Mouse (Mus musculus) kidney, postnatal 14 days (tissue): ENCODE data around the gene Rpia.
A peak's percentile ranks its signal among the peaks of the same experiment; 100 is the strongest.
"Not testable (repeated sequence)": the region's sequence is repeated elsewhere in the genome, so short reads cannot be mapped to it uniquely, and the experiment has no call there.

Experiments
- DNase-seq: peaks from one replicate; pipeline ENCODE4 v3.0.0; 2022; ENCODE audit warnings: mixed read lengths

Gene Rpia

DNA sequence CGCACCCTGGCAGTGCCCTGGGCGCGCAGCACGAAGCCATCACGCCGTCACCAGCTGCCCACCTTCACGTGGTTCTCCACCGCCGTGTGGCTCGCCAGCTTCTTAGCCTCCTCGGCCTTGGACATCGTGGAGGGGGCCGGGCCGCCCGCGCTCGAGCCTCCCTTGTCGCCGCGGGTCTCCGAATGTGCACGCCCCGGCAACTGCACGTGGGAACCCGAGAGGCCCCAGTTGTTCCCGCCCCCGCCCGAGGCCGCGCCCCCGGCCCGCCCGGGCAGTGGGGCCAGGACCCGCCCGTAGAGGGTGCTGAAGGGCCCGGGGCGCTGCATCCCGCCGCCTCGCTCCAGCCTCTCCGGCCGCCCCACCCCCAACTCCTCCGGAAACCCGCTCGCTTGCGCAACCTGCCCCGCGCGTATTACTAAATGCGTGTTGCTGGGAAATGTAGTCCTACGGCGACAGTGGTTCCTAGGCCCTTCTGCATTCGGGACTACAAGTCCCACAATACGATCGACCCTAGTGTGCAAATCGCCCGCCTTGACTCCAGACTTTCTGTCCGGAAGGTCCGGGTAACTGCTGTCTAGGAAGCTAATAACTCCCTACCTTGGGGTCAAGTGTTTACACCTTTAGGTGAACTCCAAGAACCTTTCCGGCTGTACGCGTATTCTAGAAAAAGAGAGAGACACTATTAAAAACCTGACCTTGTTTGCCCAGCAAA, at the start of gene Rpia:
Gene Rpia (minus strand): TSS at position 409 of the 712 bp plus-strand sequence.
- DNase-seq: peak; percentile 99

DNA sequence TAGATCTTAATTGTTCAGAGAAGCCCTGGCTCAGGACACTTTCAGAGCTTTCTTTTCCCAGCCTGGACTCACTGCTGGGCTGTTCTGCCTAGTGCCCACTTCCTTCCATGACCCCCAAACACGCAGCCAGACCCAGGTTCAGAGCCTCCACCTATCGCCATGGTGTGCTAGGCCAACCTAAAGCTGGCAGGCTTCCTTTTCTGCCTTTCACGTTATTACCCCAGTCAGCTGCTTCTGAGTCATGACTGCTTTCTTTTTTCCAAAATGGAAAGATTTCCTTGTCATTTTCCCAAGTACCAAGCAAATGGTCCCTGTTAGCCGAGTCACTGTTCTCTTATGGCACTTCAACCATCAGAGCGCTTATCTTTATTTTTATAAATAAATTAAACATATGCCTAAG, 48.2 kb upstream of the Rpia start:
- no peak for DNase-seq

DNA sequence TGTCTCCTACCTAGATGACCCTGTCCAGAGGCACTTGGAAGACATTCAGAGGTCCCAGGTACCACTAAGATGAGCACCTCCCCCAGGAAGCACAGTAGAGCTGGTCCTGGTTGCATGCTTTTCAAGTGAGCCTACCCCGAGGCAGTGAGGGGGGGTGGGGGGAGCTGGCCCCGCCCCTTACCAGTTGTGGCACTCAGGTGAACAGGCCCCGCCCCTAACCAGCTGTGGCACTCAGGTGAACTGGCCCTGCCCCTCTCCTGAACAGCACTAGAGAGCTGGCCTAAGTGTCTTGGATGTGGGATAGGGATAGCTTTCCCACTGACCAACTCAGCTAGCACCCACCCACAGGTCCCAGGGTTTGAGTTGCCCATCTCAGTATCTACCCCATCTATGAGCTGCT, 46.5 kb upstream of the Rpia start:
- no peak for DNase-seq

DNA sequence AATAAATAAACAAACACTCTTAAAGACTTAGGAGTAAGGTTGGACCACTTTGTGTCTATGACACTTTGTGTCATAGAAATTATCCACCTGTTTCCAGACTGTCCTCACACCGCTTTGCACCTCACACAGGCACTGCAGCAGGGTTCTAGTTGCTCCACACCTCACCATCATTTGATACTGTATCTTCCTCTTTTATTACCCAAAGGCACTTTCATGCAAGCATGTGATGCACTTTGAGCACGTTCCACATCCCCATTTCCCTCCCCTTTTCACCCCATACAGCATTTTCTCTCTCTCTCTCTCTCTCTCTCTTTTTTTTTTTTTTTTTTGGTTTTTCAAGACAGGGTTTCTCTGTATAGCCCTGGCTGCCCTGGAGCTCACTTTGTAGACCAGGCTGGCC, 45.3 kb upstream of the Rpia start:
- DNase-seq: no peak

DNA sequence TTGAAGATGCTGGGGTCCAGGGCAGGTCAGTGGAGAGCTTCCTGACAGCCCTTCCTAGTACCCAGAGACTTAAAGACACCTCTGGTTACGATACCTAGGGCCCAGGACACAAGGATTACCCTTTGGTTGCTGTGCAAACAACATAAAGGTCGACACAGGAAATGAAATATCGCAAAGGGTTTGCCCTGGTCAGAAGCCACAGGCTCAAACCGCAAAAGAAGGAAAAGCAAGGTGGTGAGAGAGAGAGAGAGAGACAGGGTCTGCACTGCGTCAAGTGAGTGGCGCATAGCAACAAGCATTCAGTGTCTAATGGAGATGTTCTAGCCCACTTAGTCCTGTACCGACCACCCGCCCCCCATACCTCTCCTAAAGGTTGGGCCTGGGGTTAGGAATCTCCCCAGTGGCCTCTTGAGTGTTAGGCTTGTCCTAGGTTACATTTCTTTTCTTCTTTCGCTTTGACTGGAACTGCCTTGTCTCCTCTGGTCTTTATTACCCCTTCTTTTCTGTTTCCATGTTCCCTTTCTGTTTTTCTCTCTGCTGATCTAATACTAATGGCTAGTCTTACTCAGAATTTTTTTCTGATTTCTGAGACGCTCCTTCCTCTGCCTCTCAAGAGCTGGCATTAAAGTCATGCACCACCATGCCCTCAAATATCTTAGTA, 39.3 kb upstream of the Rpia start:
- DNase-seq: no peak

DNA sequence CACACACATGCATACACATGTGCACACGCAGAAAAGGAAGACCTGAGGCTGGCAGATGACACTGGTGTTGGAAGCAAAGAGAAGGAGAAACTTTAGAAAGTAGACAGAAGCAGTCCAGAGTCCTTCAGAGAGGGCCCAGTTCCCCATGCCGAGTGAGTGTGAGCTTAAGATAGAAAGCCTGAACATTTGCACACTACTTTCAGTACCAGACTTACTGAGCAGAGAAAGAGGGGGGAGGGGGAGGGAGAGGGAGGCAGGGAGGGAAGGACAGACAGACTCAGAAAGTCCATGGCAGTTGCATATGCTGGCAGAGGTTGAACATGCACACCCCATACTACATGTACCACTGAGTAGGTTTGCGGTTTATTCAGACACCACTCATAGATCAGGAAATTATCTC, 38.5 kb upstream of the Rpia start:
- no peak for DNase-seq

DNA sequence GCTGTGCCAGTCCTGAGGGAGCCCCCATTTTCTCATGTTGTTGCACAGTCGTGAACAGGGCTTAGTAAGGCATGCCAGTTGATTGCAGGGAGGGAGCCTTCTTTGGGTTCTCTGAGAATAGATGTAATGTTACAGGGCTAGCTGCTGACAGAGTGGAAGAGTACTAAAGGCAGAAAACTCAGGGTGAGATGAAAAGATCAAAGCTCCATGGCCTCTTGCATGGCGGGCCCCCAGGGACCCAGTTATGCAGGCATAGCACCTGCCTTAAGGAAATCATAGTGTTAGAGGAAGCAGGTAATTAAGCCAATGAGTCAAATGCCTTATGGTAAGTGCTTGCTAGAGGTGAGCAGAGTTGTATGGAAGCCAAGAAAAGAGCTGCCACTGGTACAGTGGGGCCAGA, 37.4 kb upstream of the Rpia start:
- DNase-seq: no peak

DNA sequence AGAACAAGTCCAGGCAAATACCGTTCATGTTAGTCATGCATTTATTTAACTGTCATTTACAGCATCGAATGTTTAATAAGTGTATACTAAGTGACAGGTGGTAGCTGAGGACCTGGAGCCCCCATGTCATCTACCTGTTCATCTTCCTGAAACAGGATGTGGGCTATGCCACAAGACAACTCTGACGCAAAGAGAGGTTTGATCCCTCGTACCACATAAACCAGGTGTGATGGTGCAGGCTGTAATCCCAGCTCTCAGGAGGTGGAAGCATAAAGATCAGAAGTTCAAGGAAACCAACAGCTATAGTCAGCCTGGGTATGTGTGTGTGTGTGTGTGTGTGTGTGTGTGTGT, 32.9 kb upstream of the Rpia start:
- DNase-seq: no peak

DNA sequence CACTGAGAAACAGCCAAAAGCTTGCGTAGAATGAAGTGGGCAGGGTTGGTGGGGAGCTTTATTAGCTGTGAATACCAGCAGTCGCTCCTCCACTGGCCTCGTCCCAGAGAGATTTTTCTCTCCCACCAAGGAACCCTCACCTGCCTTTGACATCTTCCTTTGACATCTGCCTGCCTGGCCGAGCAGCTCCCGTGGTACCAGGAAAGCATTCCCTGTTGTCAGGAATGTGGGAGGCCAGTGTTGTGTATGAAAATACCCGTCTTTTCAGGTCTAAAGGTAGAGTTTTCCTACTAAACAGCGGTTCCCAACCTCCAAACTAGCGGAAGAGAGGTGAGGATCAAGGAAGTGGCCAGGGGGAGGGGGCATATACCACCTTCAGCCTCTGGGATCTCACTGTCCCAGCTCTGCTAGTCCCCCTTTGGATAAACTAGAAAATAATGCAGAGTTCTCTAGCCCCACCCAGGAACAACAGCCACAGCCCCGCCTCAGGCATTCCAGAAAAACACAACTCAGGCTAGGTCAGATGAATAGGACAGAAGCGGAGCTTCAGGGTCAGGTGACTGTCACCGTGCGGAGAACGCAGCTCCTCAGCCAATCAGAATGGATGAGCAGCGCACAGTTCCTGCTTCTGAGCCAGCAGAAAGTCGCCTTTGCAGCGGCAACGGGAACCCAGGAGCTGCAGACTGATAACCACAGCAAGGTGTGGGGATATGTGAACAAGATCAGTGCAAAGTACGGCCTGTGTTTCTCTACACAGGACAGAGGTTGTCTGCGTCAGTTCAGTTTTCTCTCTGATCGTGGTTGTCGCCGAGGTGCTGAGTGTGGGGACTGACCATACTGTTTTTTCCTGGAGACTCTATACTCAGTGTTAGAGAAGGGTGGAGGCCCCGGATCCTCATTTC, 32.3 kb upstream of the Rpia start:
- peak; percentile 82 for DNase-seq

DNA sequence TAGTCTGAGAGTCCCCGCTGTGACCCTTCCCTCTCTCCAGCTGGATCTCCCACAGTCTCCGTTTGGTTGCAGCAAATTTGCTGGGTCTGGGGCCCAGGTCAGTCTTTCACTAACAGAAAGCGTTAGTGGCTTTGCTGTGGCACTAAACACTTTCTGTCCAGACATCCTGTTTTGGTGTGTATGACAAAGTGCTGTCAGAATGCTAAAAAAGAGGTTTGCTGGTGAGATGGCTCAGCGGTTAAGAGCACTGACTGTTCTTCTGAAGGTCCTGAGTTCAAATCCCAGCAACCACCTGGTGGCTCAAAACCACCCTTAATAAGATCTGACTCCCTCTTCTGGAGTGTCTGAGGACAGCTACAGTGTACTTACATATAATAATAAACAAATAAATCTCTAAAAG, 31.2 kb upstream of the Rpia start:
- not testable (repeated sequence) for DNase-seq

DNA sequence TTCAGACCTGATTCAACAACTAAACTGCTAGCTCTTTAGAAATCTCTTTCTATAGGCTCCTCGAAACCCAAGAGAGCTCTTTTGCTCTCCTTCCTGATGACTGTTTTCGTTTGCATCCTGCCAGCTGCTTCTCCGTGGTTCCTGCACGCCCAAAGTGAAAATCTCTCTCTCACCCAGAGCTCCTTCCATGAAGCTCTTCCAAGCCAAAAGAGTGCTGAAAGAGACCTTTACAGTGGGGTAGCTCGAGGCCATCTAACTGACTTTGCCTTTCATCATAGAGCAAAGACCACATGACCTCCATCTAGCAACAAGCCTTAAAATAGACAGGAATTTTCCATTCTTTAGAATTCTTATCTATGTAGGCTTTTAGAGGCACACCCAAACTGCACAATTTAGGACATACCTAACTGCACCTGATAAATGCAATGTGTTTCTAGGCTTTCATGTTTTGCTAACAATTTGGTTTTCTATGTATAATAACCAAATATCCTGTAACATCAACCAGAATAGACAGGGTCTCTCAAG, 30.4 kb upstream of the Rpia start:
- no peak for DNase-seq

DNA sequence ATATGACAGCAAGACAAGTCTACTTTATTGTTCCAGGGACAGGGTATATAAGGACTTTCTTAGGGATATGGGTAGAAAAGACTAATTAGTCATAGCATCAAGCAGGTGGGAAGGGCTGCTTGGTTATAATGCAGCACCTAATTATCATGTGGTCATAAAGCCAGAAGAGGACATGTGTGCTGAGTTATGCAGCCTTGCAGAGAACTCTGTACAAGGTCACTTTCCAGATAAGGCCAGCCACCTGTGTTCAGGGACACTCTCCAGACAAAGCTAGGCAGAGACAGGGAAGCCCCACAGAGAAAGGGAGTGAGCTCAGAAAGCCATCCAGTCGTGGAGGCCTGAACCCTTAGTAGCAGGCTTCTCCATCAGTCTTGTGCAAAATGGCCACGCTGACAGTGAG, 29.5 kb upstream of the Rpia start:
- DNase-seq: no peak

DNA sequence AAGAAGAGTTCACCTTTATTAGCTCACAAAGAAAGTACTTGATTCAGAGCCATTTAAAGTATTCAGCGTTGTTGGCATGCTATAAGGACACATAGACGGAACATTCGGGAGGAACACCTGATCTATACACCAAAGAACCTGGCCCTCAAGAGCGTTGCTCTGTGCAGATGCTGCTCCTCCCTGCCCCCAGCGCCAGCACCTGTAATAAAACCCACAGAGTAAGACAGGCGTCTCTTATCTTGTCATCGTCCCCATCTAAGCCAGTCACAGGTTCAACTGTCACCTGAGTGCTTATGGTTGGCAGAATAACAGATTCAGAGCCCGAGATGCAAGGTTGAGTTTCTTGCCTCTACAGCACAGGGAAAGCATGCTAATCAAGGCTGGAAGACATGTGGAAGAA, 23.4 kb upstream of the Rpia start:
- no peak for DNase-seq

DNA sequence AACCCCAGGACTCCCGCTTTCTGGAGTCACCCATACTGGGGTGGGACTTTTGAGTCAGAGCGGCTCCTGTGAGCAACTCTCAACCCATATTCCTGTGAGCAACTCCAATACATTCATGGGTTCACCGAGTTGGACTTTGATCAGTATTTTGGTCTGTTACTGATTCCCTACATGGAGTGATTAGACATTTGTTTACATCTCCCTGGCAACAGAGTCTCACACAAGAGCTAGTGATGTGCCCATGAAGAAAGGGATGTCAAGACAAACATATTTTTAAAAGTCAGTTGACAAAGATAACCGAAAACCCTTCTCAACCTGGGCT, 22.6 kb upstream of the Rpia start:
- peak; percentile 63 for DNase-seq

DNA sequence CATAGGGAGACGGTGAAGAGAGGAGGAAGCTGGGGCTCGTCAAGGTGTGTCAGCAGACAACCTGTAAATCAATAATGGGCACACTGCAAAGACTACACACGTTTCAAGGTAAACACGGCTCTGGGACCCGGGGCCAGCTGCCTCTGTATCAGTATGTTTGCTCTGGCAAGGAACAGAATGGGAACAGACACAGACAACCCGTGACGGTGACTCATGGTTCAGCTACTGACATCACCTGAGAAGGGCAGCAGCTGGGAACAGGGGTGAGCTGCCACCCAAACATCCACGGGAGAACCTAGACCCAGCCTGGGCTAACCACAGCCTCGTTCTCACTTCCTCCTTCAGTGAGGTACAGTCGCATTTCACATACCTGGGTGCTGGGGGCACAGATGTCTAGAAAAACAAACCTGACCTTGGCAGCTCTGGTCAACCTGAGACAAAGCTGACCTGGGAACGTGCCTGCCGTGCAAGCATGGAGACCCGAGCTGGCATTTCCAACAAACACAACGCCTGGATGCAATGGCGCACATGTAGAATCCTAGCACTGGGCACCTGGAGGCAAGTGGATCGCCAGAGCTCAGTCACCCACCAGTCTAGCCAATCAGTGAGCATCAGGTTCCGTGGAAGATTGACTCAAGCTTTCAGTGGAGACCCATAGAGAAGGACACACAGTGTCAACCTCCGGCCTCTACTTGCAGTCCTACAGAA, 22.0 kb upstream of the Rpia start:
- peak; percentile 54 for DNase-seq

DNA sequence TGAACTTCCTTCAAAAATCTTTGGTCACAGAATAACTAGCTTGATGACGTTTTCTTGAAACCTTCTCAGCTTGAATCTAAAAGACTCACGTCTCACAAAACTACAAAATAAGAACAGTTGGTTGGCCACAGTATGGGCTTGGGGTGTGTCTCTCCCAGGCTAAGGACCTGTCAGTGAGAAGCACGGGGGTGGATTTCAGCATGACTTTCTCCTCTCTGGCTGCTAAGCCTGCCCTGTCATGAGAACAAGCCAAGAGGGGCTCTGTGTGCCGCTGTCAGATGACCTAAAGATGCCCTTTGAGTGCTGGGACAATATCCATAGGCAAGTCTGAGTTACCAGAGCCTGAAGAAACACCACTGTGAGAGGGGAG, 20.5 kb upstream of the Rpia start:
- peak; percentile 82 for DNase-seq

DNA sequence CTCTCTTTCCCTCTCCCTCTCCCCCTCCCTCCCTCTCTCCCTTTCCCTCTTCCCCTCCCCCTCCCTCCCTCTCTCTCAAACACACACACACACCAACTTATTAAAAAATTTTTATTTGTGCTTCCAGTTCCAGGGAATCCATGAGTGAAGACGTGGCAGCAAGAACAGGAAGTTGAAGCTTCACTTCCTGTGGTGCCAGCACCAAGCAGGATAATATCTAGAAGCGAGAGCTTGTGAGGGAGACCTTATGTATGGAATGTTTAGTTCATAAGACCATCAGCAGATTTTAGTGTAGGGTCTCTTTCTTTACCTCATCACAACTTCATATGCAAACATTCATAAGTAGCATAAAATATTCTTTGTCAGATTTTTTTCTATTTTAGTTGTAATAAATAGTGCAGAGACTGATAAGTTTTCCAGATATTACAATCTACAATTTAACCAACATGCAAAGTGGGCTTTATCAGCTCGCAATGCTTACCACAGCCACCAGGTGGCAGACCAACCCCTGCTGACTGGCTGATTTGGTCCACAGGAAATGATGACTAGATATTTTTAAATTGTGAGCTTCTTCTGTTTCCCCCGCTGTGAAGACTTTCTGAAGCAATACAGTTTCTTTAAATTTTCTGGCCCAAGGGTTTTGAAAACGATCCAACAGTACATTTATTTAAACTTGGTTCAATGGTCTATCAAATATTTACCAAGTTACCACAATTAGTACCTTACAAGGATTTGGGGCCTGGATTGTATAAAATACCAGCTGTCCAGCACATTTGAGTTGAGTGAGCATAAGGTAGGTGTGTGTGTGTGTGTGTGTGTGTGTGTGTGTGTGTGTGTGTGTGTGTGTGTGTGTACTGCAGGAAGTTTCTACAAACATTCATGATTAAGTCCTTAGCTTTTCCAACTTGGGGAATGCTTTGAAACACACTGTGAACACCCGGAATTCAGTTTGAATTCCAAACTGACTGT, 19.8 kb upstream of the Rpia start:
- DNase-seq: peak; percentile 90

DNA sequence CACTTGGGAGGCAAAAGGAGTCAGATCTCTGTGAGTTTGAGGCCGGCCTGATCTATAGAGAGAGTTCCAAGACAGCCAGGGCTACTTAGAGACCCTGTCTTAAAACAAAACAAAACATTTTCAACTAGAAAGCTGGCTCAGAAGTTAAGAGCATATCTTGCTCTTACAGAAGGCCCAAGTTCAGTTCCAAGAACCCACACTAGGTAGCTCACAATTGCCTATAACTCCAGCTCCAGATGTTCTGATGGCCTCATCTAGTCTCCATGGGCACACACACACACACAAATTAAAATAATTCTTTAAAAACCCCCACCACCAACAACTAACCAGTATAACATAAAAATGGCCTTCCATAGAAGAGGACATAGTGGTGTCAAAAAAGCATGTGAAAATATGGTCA, 18.5 kb upstream of the Rpia start:
- no peak for DNase-seq

DNA sequence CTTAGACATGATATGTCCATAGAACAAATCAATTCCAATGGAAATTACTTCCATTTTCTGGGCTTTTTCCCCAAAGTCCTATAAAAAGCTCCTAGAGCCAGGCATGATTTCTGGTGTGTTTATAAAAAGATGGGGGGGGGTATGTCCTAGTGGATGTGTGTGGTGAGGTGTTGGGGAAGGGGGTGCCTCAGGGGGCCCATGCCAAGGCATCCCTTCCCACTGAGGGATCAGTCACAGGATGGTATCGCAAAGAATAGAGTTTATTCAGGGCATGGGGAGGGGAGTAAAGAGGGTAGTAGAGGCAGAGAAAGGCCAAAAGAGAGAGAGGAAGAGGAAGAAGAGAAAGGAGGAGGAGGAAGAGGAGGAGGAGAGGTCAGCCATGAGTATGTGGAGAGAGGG, 14.5 kb upstream of the Rpia start:
- DNase-seq: no peak

DNA sequence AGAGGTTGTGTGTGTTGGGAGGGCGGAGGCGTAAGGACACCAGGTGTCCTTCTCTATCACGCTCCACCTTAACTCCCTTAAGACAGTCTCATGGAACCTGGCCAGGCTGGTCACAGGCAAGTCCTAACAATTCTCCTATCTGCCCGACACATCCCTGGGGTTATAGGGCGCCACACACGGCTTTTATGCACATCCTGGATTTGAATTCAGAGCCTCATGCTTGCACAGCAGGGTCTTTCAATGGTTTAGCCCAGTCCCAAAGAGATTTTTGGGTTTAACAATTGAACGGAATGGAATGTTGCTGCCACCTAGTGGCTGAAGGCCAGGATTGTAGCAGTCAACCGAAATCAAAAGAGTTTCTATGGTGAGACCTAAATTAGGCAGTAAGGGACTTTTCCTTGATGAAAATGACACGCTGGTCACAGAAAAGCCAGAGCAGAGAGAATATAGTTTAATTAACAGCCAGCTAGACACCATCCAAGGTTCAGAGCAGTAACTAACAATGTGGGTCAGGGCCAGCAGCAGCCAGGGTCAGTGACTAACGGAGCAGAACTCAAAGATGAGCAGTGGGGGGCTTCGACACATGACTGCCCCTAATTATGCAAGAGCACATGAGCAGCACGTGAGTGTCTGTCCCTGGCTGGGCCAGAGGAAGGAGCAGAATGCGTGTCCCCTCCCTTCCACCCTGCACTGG, 13.9 kb upstream of the Rpia start:
- peak; percentile 80 for DNase-seq

DNA sequence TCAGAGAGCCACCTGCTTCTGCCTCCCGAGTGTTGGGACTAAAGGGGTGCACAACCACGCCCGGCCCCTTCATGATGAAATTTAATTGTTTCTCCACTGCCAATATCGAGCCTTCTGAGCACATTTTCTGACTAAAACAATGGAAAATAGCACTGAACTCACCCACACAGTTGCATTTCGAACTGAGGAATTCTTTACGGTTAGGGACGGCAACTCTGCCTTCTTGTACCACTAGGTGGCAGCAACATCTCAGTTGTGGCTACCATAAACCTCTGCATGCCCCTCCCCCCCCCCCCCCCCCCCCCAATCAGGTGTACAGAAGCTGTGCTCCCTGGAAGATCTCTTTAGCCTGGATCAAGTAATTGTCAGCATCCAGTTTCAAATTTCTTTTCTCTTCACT, 13.2 kb upstream of the Rpia start:
- peak; percentile 81 for DNase-seq
